ENCODE assay signal across 16 mouse cellular contexts in genomic region chr2:10348036-10348435, GRCm38 (mm10).
"Had no signal": no experiment of that assay in that cellular context is flagged by ENCODE, and none has a peak within 500 bp of the region (broad histone marks: within the 10 kb centered on the region; RNA-seq: fewer than 3 reads in every experiment).

No protein-coding gene starts in this region.

- DNase-seq: kidney, adult 18-20 months; kidney, adult 9 months; kidney, postnatal 14 days; kidney, postnatal 4 days; left cerebral cortex, postnatal 4 days; liver; lung, adult 18-20 months; lung, postnatal 10 days; lung, postnatal 36 days; midbrain, embryonic 14.5 days; right cerebral cortex, postnatal 14 days; right cerebral cortex, postnatal 4 days; thymus, adult 18-20 months; thymus, postnatal 36 days had no signal

- ATAC-seq: intestine, embryonic 16.5 days; liver, embryonic 12.5 days had no signal
